Mouse (Mus musculus): ENCODE results near the gene Pla2g3. TPM values are rescaled to one million over a fixed set of nuclear protein-coding genes. Genes with fewer than 3 reads are reported as not detected.
A peak's percentile ranks its signal among the peaks of the same experiment; 100 is the strongest.

The Pla2g3 gene
- total and polyA plus RNA-seq, 2 experiments from 2014 or later, result 0.08 to 0.11 TPM

- peak overlapping the region; percentile 72 for H3K4me2 ChIP-seq (ENCODE audit: low read depth, low read length)
- H3K27ac ChIP-seq (ENCODE audit: low read depth), result peak overlapping the region; percentile 98
- DNase-seq (ENCODE audit: low spot score), result peak; percentile 94
- H3K4me1 ChIP-seq (ENCODE audit: control insufficient read depth, insufficient read depth), result peaks cover 18% of the 10 kb centered on the region
- ATAC-seq (ENCODE audit: insufficient read depth, low read depth), result peak; percentile 85
- under 1% methylated on average over 36 of the region's 36 CpGs for WGBS
- TF ChIP-seq EP300 (IDR thresholded peaks at IDR 0.05; ENCODE audit: low read depth) (peak; percentile 85; the same call in 1 of the 2 replicates), CTCF (IDR thresholded peaks at IDR 0.05; ENCODE audit: low read depth) (peak; percentile 88)
- H3K36me3 ChIP-seq (replicated peaks; ENCODE audit: control insufficient read depth, insufficient read depth, low read length), result peaks cover 34% of the 10 kb centered on the region
- peak overlapping the region; percentile 48 for H3K4me3 ChIP-seq (ENCODE audit: low read depth, low read length)
- H3K9me3 ChIP-seq (replicated peaks; ENCODE audit: control insufficient read depth, low read length), result no peaks in the 10 kb centered on the region
- H3K9ac ChIP-seq (replicated peaks; ENCODE audit: low read depth, low read length), result peak overlapping the region; percentile 55
- no peaks in the 10 kb centered on the region for H3K27me3 ChIP-seq (ENCODE audit: control insufficient read depth, insufficient read depth, low read length)
Observed at GRCm38 (mm10) chr11:3535406-3535986, 47.4 kb downstream of the Pla2g3 start.

DNA sequence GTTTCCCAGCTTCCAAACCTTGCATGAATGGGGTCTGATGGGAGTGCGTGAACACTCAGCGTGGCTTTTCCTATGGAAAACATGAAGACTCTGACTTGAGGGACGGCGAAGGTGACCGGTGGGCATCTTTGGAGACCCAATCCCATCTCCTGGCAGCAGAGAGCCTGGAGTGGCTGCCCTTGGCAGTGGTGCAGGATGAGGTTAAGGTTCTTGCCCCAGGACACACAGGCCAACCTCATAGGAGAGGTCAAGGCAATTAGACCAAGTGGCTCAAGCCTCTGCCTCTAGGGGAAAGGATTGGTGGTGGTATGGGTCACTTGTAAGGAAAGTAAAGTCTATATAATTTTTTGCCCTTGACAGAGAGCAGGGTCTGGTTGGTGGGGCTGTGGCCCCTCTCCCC lies 48.0 kb downstream of the Pla2g3 start:
- WGBS, result 23% methylated on average over 5 of the region's 5 CpGs
- DNase-seq (ENCODE audit: low spot score) (no peak), ATAC-seq (ENCODE audit: insufficient read depth, low read depth) (no peak)
- peak overlapping the region; percentile 72 for H3K4me2 ChIP-seq (ENCODE audit: low read depth, low read length)
- H3K27ac ChIP-seq (ENCODE audit: low read depth), result peak overlapping the region; percentile 98
- peaks cover 28% of the 10 kb centered on the region for H3K36me3 ChIP-seq (replicated peaks; ENCODE audit: control insufficient read depth, insufficient read depth, low read length)
- H3K4me1 ChIP-seq (ENCODE audit: control insufficient read depth, insufficient read depth), result peaks cover 18% of the 10 kb centered on the region
- peak overlapping the region; percentile 55 for H3K9ac ChIP-seq (replicated peaks; ENCODE audit: low read depth, low read length)
- H3K9me3 ChIP-seq (replicated peaks; ENCODE audit: control insufficient read depth, low read length), result no peaks in the 10 kb centered on the region
- peak overlapping the region; percentile 48 for H3K4me3 ChIP-seq (ENCODE audit: low read depth, low read length)
- H3K27me3 ChIP-seq (ENCODE audit: control insufficient read depth, insufficient read depth, low read length), result no peaks in the 10 kb centered on the region
- TF ChIP-seq CTCF (IDR thresholded peaks at IDR 0.05; ENCODE audit: low read depth) (no peak; the same call in 1 of the 2 replicates), EP300 (IDR thresholded peaks at IDR 0.05; ENCODE audit: low read depth) (no peak)

- H3K27ac ChIP-seq (ENCODE audit: low read depth), result peak overlapping the region; percentile 98; the same call in 1 of the 2 replicates
- no peaks in the 10 kb centered on the region for H3K9me3 ChIP-seq (replicated peaks; ENCODE audit: control insufficient read depth, low read length)
- H3K4me3 ChIP-seq (ENCODE audit: low read depth, low read length), result peak overlapping the region; percentile 58
- no peaks in the 10 kb centered on the region for H3K27me3 ChIP-seq (ENCODE audit: control insufficient read depth, insufficient read depth, low read length)
- peaks cover 18% of the 10 kb centered on the region for H3K4me1 ChIP-seq (ENCODE audit: control insufficient read depth, insufficient read depth)
- ATAC-seq (ENCODE audit: insufficient read depth, low read depth) (no peak), DNase-seq (ENCODE audit: low spot score) (no peak)
- 87% methylated on average over 5 of the region's 5 CpGs for WGBS
- no peak overlapping the region for H3K9ac ChIP-seq (replicated peaks; ENCODE audit: low read depth, low read length)
- no peak for TF ChIP-seq EP300 (IDR thresholded peaks at IDR 0.05; ENCODE audit: low read depth)
- no peak for TF ChIP-seq CTCF (IDR thresholded peaks at IDR 0.05; ENCODE audit: low read depth)
- peak overlapping the region; percentile 72 for H3K4me2 ChIP-seq (ENCODE audit: low read depth, low read length)
- H3K36me3 ChIP-seq (replicated peaks; ENCODE audit: control insufficient read depth, insufficient read depth, low read length), result peaks cover 20% of the 10 kb centered on the region
Observed at GRCm38 (mm10) chr11:3536745-3537333, 48.8 kb downstream of the Pla2g3 start.

GRCm38 (mm10) chr11:3537711-3538110 lies 49.6 kb downstream of the Pla2g3 start:
- ATAC-seq (ENCODE audit: insufficient read depth, low read depth) (no peak), DNase-seq (ENCODE audit: low spot score) (no peak)
- peak overlapping the region; percentile 54; the same call in 1 of the 2 replicates for H3K9ac ChIP-seq (replicated peaks; ENCODE audit: low read depth, low read length)
- no peaks in the 10 kb centered on the region for H3K27me3 ChIP-seq (ENCODE audit: control insufficient read depth, insufficient read depth, low read length)
- peak overlapping the region; percentile 58 for H3K4me3 ChIP-seq (ENCODE audit: low read depth, low read length)
- H3K27ac ChIP-seq (ENCODE audit: low read depth), result peak overlapping the region; percentile 64
- no peaks in the 10 kb centered on the region for H3K9me3 ChIP-seq (replicated peaks; ENCODE audit: control insufficient read depth, low read length)
- peaks cover 18% of the 10 kb centered on the region for H3K4me1 ChIP-seq (ENCODE audit: control insufficient read depth, insufficient read depth)
- peaks cover 12% of the 10 kb centered on the region for H3K36me3 ChIP-seq (replicated peaks; ENCODE audit: control insufficient read depth, insufficient read depth, low read length)
- 80% methylated on average over 3 of the region's 3 CpGs for WGBS
- H3K4me2 ChIP-seq (ENCODE audit: low read depth, low read length), result peak overlapping the region; percentile 72
- TF ChIP-seq EP300 (IDR thresholded peaks at IDR 0.05; ENCODE audit: low read depth) (no peak), CTCF (IDR thresholded peaks at IDR 0.05; ENCODE audit: low read depth) (no peak)

- peak overlapping the region; percentile 64 for H3K27ac ChIP-seq (ENCODE audit: low read depth)
- no peaks in the 10 kb centered on the region for H3K27me3 ChIP-seq (ENCODE audit: control insufficient read depth, insufficient read depth, low read length)
- peak overlapping the region; percentile 72 for H3K4me2 ChIP-seq (ENCODE audit: low read depth, low read length)
- H3K9me3 ChIP-seq (replicated peaks; ENCODE audit: control insufficient read depth, low read length), result no peaks in the 10 kb centered on the region
- H3K4me1 ChIP-seq (ENCODE audit: control insufficient read depth, insufficient read depth), result peaks cover 18% of the 10 kb centered on the region
- peaks cover 5% of the 10 kb centered on the region; the same call in 1 of the 2 replicates for H3K36me3 ChIP-seq (replicated peaks; ENCODE audit: control insufficient read depth, insufficient read depth, low read length)
- H3K9ac ChIP-seq (replicated peaks; ENCODE audit: low read depth, low read length), result peak overlapping the region; percentile 54
- TF ChIP-seq EP300 (IDR thresholded peaks at IDR 0.05; ENCODE audit: low read depth) (no peak), CTCF (IDR thresholded peaks at IDR 0.05; ENCODE audit: low read depth) (no peak)
- WGBS, result 42% methylated on average over 4 of the region's 4 CpGs
- no peak for ATAC-seq (ENCODE audit: insufficient read depth, low read depth)
- peak overlapping the region; percentile 58 for H3K4me3 ChIP-seq (ENCODE audit: low read depth, low read length)
- no peak for DNase-seq (ENCODE audit: low spot score)
Observed at GRCm38 (mm10) chr11:3538341-3538740, 50.3 kb downstream of the Pla2g3 start.
